14 mouse cellular contexts compared by ENCODE assay signal in the genomic region with DNA sequence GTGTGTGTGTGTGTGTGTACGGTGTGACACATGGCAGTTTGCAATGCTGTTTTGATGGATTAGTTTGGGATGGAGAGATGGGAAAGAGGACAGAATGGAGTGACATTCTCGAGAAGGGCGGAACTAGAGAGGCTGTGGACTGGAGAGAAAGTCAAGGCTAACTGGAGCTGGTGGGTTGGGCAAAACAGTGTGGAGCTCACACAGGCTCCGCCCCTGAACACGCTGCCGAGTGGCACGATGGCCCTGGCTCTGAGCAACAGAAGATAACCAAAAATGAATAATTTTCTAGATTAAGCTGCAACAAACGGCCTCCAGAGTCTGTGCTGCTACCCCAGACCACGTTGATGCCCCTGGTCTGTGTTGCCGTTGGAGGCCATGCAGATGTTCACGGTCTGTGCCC. TPM values are rescaled to one million over a fixed set of nuclear protein-coding genes. Genes with fewer than 3 reads are reported as not detected.
"Had no signal": no experiment of that assay in that cellular context is flagged by ENCODE, and none has a peak within 500 bp of the region (broad histone marks: within the 10 kb centered on the region; RNA-seq: fewer than 3 reads in every experiment).

No protein-coding gene starts in this region.

- H3K27ac ChIP-seq: kidney, postnatal 0 days; left cerebral cortex, adult 2 months; liver, embryonic 13.5 days; macrophage; midbrain, embryonic 12.5 days; neural tube, embryonic 13.5 days had no signal

- H3K4me3 ChIP-seq: left cerebral cortex, adult 2 months; liver, embryonic 13.5 days; midbrain, embryonic 12.5 days; myocyte; neural tube, embryonic 13.5 days had no signal

- DNase-seq: kidney, adult 2 months; kidney, postnatal 25 days; layer of hippocampus, postnatal 36 days; liver, embryonic 13.5 days; lung, adult 2 months; thymus, postnatal 25 days had no signal

RNA-seq across cellular contexts. Expression of a gene that starts 12.0 kb away (rescaled TPM):
- total RNA-seq: monocyte, adult 5-6 weeks; neutrophil, adult 5-6 weeks had no signal
- polyA plus RNA-seq: macrophage had no signal
